Comparison of ENCODE assay signal across 18 mouse cellular contexts in genomic region chr2:62548104-62548503, GRCm38 (mm10).
"Had no signal": no experiment of that assay in that cellular context is flagged by ENCODE, and none has a peak within 500 bp of the region (broad histone marks: within the 10 kb centered on the region; RNA-seq: fewer than 3 reads in every experiment).

No protein-coding gene starts in this region.

- ATAC-seq: hindbrain, embryonic 16.5 days; inflammation-experienced regulatory T-cells, adult 6 months; intestine, embryonic 15.5 days; intestine, postnatal 0 days had no signal

- DNase-seq: gastrocnemius, adult 2 months; gastrocnemius, postnatal 10 days; gastrocnemius, postnatal 25 days; heart, adult 18-20 months; heart, postnatal 10 days; heart, postnatal 4 days; kidney, adult 18-20 months; kidney, adult 8-10 months; kidney, postnatal 10 days; kidney, postnatal 25 days; kidney, postnatal 4 days; layer of hippocampus, postnatal 36 days; liver; liver, embryonic 13.5 days had no signal
